Mouse (Mus musculus) left cerebral cortex, adult 2 months (tissue): ENCODE data around the gene Mfng. TPM values are rescaled to one million over a fixed set of nuclear protein-coding genes. Genes with fewer than 3 reads are reported as not detected.

Experiments
- DNase-seq, 2 experiments: peaks; one replicate each; pipeline ENCODE4 v3.0.0; 2021 to 2022; ENCODE audit warnings: low spot score in 2 of 2, mixed read lengths in 1 of 2; ENCODE audit errors: extremely low spot score in 1 of 2
- H3K27ac ChIP-seq: fragments of 200-600 bp; 2 replicates; pipeline ENCODE4 v1.8.1; 2022
- H3K4me3 ChIP-seq: fragments of 200-600 bp; 2 replicates; pipeline ENCODE4 v1.8.1; 2022
- CTCF ChIP-seq: fragments of 200-600 bp; IDR thresholded peaks from 2 replicates; pipeline ENCODE4 v1.8.1; 2022; ENCODE audit warnings: antibody characterized with exemption, mild to moderate bottlenecking, moderate library complexity
- intact Hi-C: fragments of 180-260 bp; cut with DNase I; formaldehyde crosslinking; loops from one replicate; pipeline ENCODE4 v1.15.1; 2025
- total RNA-seq, 2 experiments: library from RNA; stranded (reverse); gene quantifications; 2 replicates each; pipeline ENCODE4 v1.2.3; 2021

Mfng gene
- total RNA-seq, 2 experiments from 2014 or later: 5.0 to 6.2 TPM

- peak overlapping the region; percentile 67; the same call in 1 of the 2 replicates for H3K27ac ChIP-seq
- DNase-seq: no peak
- no peak overlapping the region for H3K4me3 ChIP-seq
- intact Hi-C loops: no loop called here
- TF ChIP-seq CTCF: no peak
Measured at GRCm38 (mm10) chr15:78770983-78771355, 2.3 kb downstream of the Mfng start.

GRCm38 (mm10) chr15:78770234-78770982 lies 2.9 kb downstream of the Mfng start:
- intact Hi-C loops: no loop called here
- H3K27ac ChIP-seq: no peak overlapping the region
- TF ChIP-seq CTCF: no peak
- no peak for DNase-seq
- H3K4me3 ChIP-seq: no peak overlapping the region

GRCm38 (mm10) chr15:78769064-78769463 lies 4.2 kb downstream of the Mfng start:
- Histone ChIP-seq H3K4me3 (no peak overlapping the region), H3K27ac (no peak overlapping the region)
- DNase-seq: no peak
- TF ChIP-seq CTCF: peak; percentile 39
- intact Hi-C loops: no loop called here

- DNase-seq: no peak
- intact Hi-C loops: no loop called here
- Histone ChIP-seq H3K4me3 (no peak overlapping the region), H3K27ac (no peak overlapping the region)
- TF ChIP-seq CTCF: no peak
Measured at GRCm38 (mm10) chr15:78763704-78764103, 9.6 kb downstream of the Mfng start.

- no peak for TF ChIP-seq CTCF
- Histone ChIP-seq H3K27ac (no peak overlapping the region), H3K4me3 (no peak overlapping the region)
- intact Hi-C loops: no loop called here
- DNase-seq: no peak
Measured at GRCm38 (mm10) chr15:78763210-78763609, 10.1 kb downstream of the Mfng start.

GRCm38 (mm10) chr15:78761112-78761511 lies 12.2 kb downstream of the Mfng start:
- DNase-seq: no peak
- no peak for TF ChIP-seq CTCF
- Histone ChIP-seq H3K27ac (no peak overlapping the region), H3K4me3 (no peak overlapping the region)
- intact Hi-C loops: no loop called here

GRCm38 (mm10) chr15:78758132-78758531 lies 15.1 kb downstream of the Mfng start:
- no peak for TF ChIP-seq CTCF
- intact Hi-C loops: no loop called here
- no peak overlapping the region for H3K27ac ChIP-seq
- no peak for DNase-seq
- no peak overlapping the region for H3K4me3 ChIP-seq

- TF ChIP-seq CTCF: no peak
- DNase-seq: no peak
- no peak overlapping the region for H3K4me3 ChIP-seq
- intact Hi-C loops: no loop called here
- no peak overlapping the region for H3K27ac ChIP-seq
Measured at GRCm38 (mm10) chr15:78755966-78756725, 17.1 kb downstream of the Mfng start.

- TF ChIP-seq CTCF: no peak
- H3K4me3 ChIP-seq: no peak overlapping the region
- DNase-seq: no peak
- no peak overlapping the region for H3K27ac ChIP-seq
- intact Hi-C loops: no loop called here
Measured at GRCm38 (mm10) chr15:78755226-78755625, 18.0 kb downstream of the Mfng start.

- intact Hi-C loops: no loop called here
- no peak for DNase-seq
- Histone ChIP-seq H3K4me3 (no peak overlapping the region), H3K27ac (no peak overlapping the region)
- TF ChIP-seq CTCF: no peak
Measured at GRCm38 (mm10) chr15:78754144-78754543, 19.1 kb downstream of the Mfng start.

- no peak for DNase-seq
- intact Hi-C loops: no loop called here
- TF ChIP-seq CTCF: no peak
- Histone ChIP-seq H3K27ac (no peak overlapping the region), H3K4me3 (no peak overlapping the region)
Measured at GRCm38 (mm10) chr15:78752991-78753390, 20.3 kb downstream of the Mfng start.

- intact Hi-C loops: no loop called here
- no peak overlapping the region for H3K27ac ChIP-seq
- TF ChIP-seq CTCF: no peak
- no peak overlapping the region for H3K4me3 ChIP-seq
- no peak for DNase-seq
Measured at GRCm38 (mm10) chr15:78750608-78751350, 22.5 kb downstream of the Mfng start.
